9 mouse cellular contexts compared by ENCODE assay signal in the genomic region with DNA sequence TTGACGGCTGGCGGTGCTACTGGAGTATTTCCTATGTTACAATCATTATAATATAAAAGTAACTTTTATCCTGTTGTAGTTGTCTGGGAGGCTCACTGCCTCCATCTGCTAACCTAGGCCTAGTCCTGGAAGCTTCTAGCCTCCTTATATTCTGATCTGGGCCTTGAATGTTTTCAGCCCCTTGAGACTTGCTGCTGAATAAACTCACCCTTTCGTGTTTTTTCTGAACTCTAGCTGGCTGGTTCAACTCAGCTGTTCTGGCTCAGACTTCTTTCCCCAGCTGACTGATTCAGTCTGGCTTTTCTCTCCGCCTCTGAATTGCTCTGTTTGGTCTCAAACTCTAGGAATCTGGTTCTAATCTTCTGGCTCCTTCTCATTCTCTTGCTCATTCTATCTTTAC. TPM values are rescaled to one million over a fixed set of nuclear protein-coding genes. Genes with fewer than 3 reads are reported as not detected.
DNase-seq lines count a peak whose midpoint lies in the region; ATAC-seq and TF ChIP-seq lines count a peak whose summit lies in the region.
"Had no signal": no experiment of that assay in that cellular context is flagged by ENCODE, and none has a peak within 500 bp of the region (broad histone marks: within the 10 kb centered on the region; RNA-seq: fewer than 3 reads in every experiment).

No protein-coding gene starts in this region.

- no peak overlapping the region for H3K9ac ChIP-seq in kidney, postnatal 0 days (ENCODE audit: low read depth, low read length)
- peak overlapping the region; percentile 67 for H3K9ac ChIP-seq in hindbrain, postnatal 0 days (replicated peaks; ENCODE audit: low read length)
- peak overlapping the region; percentile 70 for H3K9ac ChIP-seq in midbrain, postnatal 0 days (replicated peaks; ENCODE audit: low read length, poor library complexity, severe bottlenecking)

- 64% methylated on average over 4 of the region's 4 CpGs for WGBS in kidney, postnatal 0 days
- 80% methylated on average over 4 of the region's 4 CpGs for WGBS in embryonic facial prominence, embryonic 10.5 days
- 73% methylated on average over 4 of the region's 4 CpGs for WGBS in hindbrain, postnatal 0 days
- WGBS in midbrain, postnatal 0 days, result 74% methylated on average over 4 of the region's 4 CpGs

- no peaks in the 10 kb centered on the region for H3K9me3 ChIP-seq in kidney, postnatal 0 days (replicated peaks; ENCODE audit: low read length)
- no peaks in the 10 kb centered on the region for H3K9me3 ChIP-seq in embryonic facial prominence, embryonic 10.5 days
- H3K9me3 ChIP-seq in hindbrain, postnatal 0 days (ENCODE audit: low read length), result no peaks in the 10 kb centered on the region
- no peaks in the 10 kb centered on the region for H3K9me3 ChIP-seq in midbrain, postnatal 0 days (ENCODE audit: low read length)

- no peak for DNase-seq in kidney, postnatal 0 days (ENCODE audit: low spot score)
- DNase-seq in kidney, postnatal 25 days, result no peak
- no peak for DNase-seq in embryonic facial prominence, embryonic 10.5 days (ENCODE audit: low spot score)
- DNase-seq in hindbrain, postnatal 0 days (ENCODE audit: low spot score), result no peak
- DNase-seq in midbrain, postnatal 0 days (ENCODE audit: low spot score), result no peak
- no peak for DNase-seq in retina, embryonic 14.5 days (ENCODE audit: low spot score)
- DNase-seq in adrenal gland, postnatal 10 days, result no peak
- DNase-seq in gastrocnemius, postnatal 10 days, result no peak

- ATAC-seq in kidney, postnatal 0 days (replicated peaks; ENCODE audit: low FRiP score, low read depth), result no peak
- ATAC-seq in hindbrain, postnatal 0 days, result no peak
- no peak for ATAC-seq in midbrain, postnatal 0 days (ENCODE audit: low FRiP score)

- peak overlapping the region; percentile 58 for H3K4me2 ChIP-seq in kidney, postnatal 0 days (ENCODE audit: low read length)
- H3K4me2 ChIP-seq in hindbrain, postnatal 0 days (ENCODE audit: low read depth, low read length), result peak overlapping the region; percentile 79
- H3K4me2 ChIP-seq in midbrain, postnatal 0 days (ENCODE audit: low read depth, low read length, poor library complexity, severe bottlenecking), result peak overlapping the region; percentile 58

- H3K36me3 ChIP-seq in kidney, postnatal 0 days (ENCODE audit: insufficient read depth, low read length), result peaks cover 20% of the 10 kb centered on the region
- H3K36me3 ChIP-seq in embryonic facial prominence, embryonic 10.5 days (replicated peaks), result peaks cover 33% of the 10 kb centered on the region
- peaks cover 20% of the 10 kb centered on the region for H3K36me3 ChIP-seq in hindbrain, postnatal 0 days (ENCODE audit: insufficient read depth, low read length)
- H3K36me3 ChIP-seq in midbrain, postnatal 0 days (ENCODE audit: insufficient read depth, low read length), result peaks cover 16% of the 10 kb centered on the region

- H3K27ac ChIP-seq in kidney, postnatal 0 days, result no peak overlapping the region
- peak overlapping the region; percentile 90 for H3K27ac ChIP-seq in embryonic facial prominence, embryonic 10.5 days (replicated peaks)
- peak overlapping the region; percentile 93; the same call in 1 of the 2 replicates for H3K27ac ChIP-seq in hindbrain, postnatal 0 days
- H3K27ac ChIP-seq in midbrain, postnatal 0 days (ENCODE audit: low read depth, low read length), result peak overlapping the region; percentile 93; the same call in 1 of the 2 replicates

- H3K4me3 ChIP-seq in kidney, postnatal 0 days (replicated peaks; ENCODE audit: low read depth, low read length), result peak overlapping the region; percentile 69
- peak overlapping the region; percentile 73 for H3K4me3 ChIP-seq in embryonic facial prominence, embryonic 10.5 days
- peak overlapping the region; percentile 81 for H3K4me3 ChIP-seq in hindbrain, postnatal 0 days (ENCODE audit: low read length)
- H3K4me3 ChIP-seq in midbrain, postnatal 0 days (ENCODE audit: low read depth, low read length), result peak overlapping the region; percentile 55

- TF ChIP-seq CTCF in kidney, postnatal 0 days (IDR thresholded peaks at IDR 0.05; ENCODE audit: low read depth), result no peak
- no peak for TF ChIP-seq CTCF in hindbrain, postnatal 0 days (IDR thresholded peaks at IDR 0.05; ENCODE audit: low read depth)
- TF ChIP-seq CTCF in midbrain, postnatal 0 days (IDR thresholded peaks at IDR 0.05), result no peak

- no peaks in the 10 kb centered on the region for H3K4me1 ChIP-seq in kidney, postnatal 0 days (replicated peaks; ENCODE audit: insufficient read depth, low read length)
- peaks cover 15% of the 10 kb centered on the region for H3K4me1 ChIP-seq in embryonic facial prominence, embryonic 10.5 days
- H3K4me1 ChIP-seq in hindbrain, postnatal 0 days (ENCODE audit: insufficient read depth, low read length), result peaks cover 7% of the 10 kb centered on the region
- H3K4me1 ChIP-seq in midbrain, postnatal 0 days (ENCODE audit: insufficient read depth, low read length), result no peaks in the 10 kb centered on the region

- no peaks in the 10 kb centered on the region for H3K27me3 ChIP-seq in kidney, postnatal 0 days (ENCODE audit: insufficient read depth, low read length)
- H3K27me3 ChIP-seq in embryonic facial prominence, embryonic 10.5 days (replicated peaks; ENCODE audit: low read depth, poor library complexity, severe bottlenecking), result no peaks in the 10 kb centered on the region
- no peaks in the 10 kb centered on the region for H3K27me3 ChIP-seq in hindbrain, postnatal 0 days (ENCODE audit: insufficient read depth, low read length)
- H3K27me3 ChIP-seq in midbrain, postnatal 0 days (ENCODE audit: insufficient read depth, low read length), result no peaks in the 10 kb centered on the region

RNA-seq across cellular contexts. Expression of a gene that starts 0.9 kb away (rescaled TPM):
- 13.5 and 13.8 TPM in 2 replicates for polyA plus RNA-seq in kidney, postnatal 0 days (2015; fragmentation: Nextera tagmentation; extraction: Ambion mirVana)
- 31.4 and 33.3 TPM in 2 replicates for polyA plus RNA-seq in embryonic facial prominence, embryonic 10.5 days (2016; fragmentation: Nextera tagmentation; extraction: Ambion mirVana)
- 42.0 and 53.6 TPM in 2 replicates for total RNA-seq in hindbrain, postnatal 0 days (2014; rRNA removed)
- polyA plus RNA-seq in hindbrain, postnatal 0 days (2015; fragmentation: Nextera tagmentation; extraction: Ambion mirVana), result 19.1 and 19.7 TPM in 2 replicates
- 42.5 and 49.5 TPM in 2 replicates for total RNA-seq in midbrain, postnatal 0 days (2014; rRNA removed)
- 21.6 and 21.8 TPM in 2 replicates for polyA plus RNA-seq in midbrain, postnatal 0 days (2015; fragmentation: Nextera tagmentation; extraction: Ambion mirVana)
- total RNA-seq in adrenal gland, postnatal 10 days (2021), result 10 to 100 TPM; 26.3 to 40.2 TPM
- total RNA-seq in gastrocnemius, postnatal 10 days (2021), result 10 to 100 TPM; 16.3 to 24.6 TPM

RNA-seq across cellular contexts. Expression of a gene that starts 47.2 kb away (rescaled TPM):
- polyA plus RNA-seq in kidney, postnatal 0 days (2015; fragmentation: Nextera tagmentation; extraction: Ambion mirVana), result not detected in 2 replicates
- polyA plus RNA-seq in embryonic facial prominence, embryonic 10.5 days (2016; fragmentation: Nextera tagmentation; extraction: Ambion mirVana), result not detected in 2 replicates
- 34.6 and 34.9 TPM in 2 replicates for total RNA-seq in hindbrain, postnatal 0 days (2014; rRNA removed)
- 6.6 and 7.5 TPM in 2 replicates for polyA plus RNA-seq in hindbrain, postnatal 0 days (2015; fragmentation: Nextera tagmentation; extraction: Ambion mirVana)
- 35.0 and 36.4 TPM in 2 replicates for total RNA-seq in midbrain, postnatal 0 days (2014; rRNA removed)
- polyA plus RNA-seq in midbrain, postnatal 0 days (2015; fragmentation: Nextera tagmentation; extraction: Ambion mirVana), result 6.3 and 8.0 TPM in 2 replicates
- 1 to 10 TPM; 1.3 to 2.5 TPM for total RNA-seq in adrenal gland, postnatal 10 days (2021)
- total RNA-seq in gastrocnemius, postnatal 10 days (2021), result under 1 TPM; 0.14 to 0.28 TPM
- total RNA-seq: neutrophil, adult 5-6 weeks had no signal

Comparison
In these comparisons a context has a peak if more than half of its experiments do, and no peak if none do; other contexts are left out.
1. RNA of a gene that starts 47.2 kb away (total RNA-seq): 35.0 to 36.4 TPM in midbrain, postnatal 0 days and 34.6 to 34.9 TPM in hindbrain, postnatal 0 days; 1.3 to 2.5 TPM in adrenal gland, postnatal 10 days and 0.14 to 0.28 TPM in gastrocnemius, postnatal 10 days; every median in the first group is over 10 times any median in the second.
2. Peak in every context shown above with its lines, with median percentiles within 50 percentile points of each other: H3K4me2 ChIP-seq and H3K4me3 ChIP-seq.